Mouse (Mus musculus) CH12F3 (cell line): ENCODE measurements around the gene Zrsr1.

Source experiments
- in situ Hi-C: fragments of 300-500 bp; cut with MboI; formaldehyde crosslinking; loops from 2 replicates; pipeline ENCODE4 v1.14.3; 2020; ENCODE audit warnings: low sequenced_read_pairs

Gene Zrsr1

GRCm38 (mm10) chr11:22971835-22972709 is at the start of gene Zrsr1:
Zrsr1 (plus strand) TSS chr11:22972005.
- in situ Hi-C loops: no loop called here

- in situ Hi-C loops: no loop called here
These were observed 49.3 kb upstream of the Zrsr1 start for GRCm38 (mm10) chr11:22922546-22922945.

- in situ Hi-C loops: no loop called here
These were observed 48.2 kb upstream of the Zrsr1 start for GRCm38 (mm10) chr11:22923606-22924005.

GRCm38 (mm10) chr11:22928586-22929169 is 43.1 kb upstream of the Zrsr1 start:
- in situ Hi-C loops: no loop called here

GRCm38 (mm10) chr11:22930129-22930528 is 41.7 kb upstream of the Zrsr1 start:
- in situ Hi-C loops: no loop called here

GRCm38 (mm10) chr11:22931320-22931905 is 40.4 kb upstream of the Zrsr1 start:
- in situ Hi-C loops: no loop called here

GRCm38 (mm10) chr11:22932167-22932566 is 39.6 kb upstream of the Zrsr1 start:
- in situ Hi-C loops: no loop called here

GRCm38 (mm10) chr11:22936446-22937125 is 35.2 kb upstream of the Zrsr1 start:
- in situ Hi-C loops: no loop called here

- in situ Hi-C loops: no loop called here
These were observed 34.0 kb upstream of the Zrsr1 start for GRCm38 (mm10) chr11:22937716-22938316.

- in situ Hi-C loops: no loop called here
These were observed 32.8 kb upstream of the Zrsr1 start for GRCm38 (mm10) chr11:22938983-22939382.

- in situ Hi-C loops: no loop called here
These were observed 22.7 kb upstream of the Zrsr1 start for GRCm38 (mm10) chr11:22949101-22949500.

- in situ Hi-C loops: loop anchor here (5.0 to 10.0 kb wide), 2 partner anchors 88 to 725 kb away; partner anchors contain the start of gene B3gnt2
These were observed 21.7 kb upstream of the Zrsr1 start for GRCm38 (mm10) chr11:22950131-22950530.

GRCm38 (mm10) chr11:22952668-22953067 is 19.1 kb upstream of the Zrsr1 start:
- in situ Hi-C loops: loop anchor here (5.0 to 10.0 kb wide), 2 partner anchors 90 to 728 kb away; partner anchors contain the start of gene B3gnt2

- in situ Hi-C loops: loop anchor here (5.0 to 10.0 kb wide), 2 partner anchors 319 to 732 kb away; no protein-coding TSS in a partner anchor
These were observed 15.5 kb upstream of the Zrsr1 start for GRCm38 (mm10) chr11:22956346-22956745.

GRCm38 (mm10) chr11:22956830-22957229 is 15.0 kb upstream of the Zrsr1 start:
- in situ Hi-C loops: loop anchor here (5.0 to 10.0 kb wide), 2 partner anchors 320 to 732 kb away; no protein-coding TSS in a partner anchor

GRCm38 (mm10) chr11:22957791-22958374 is 13.9 kb upstream of the Zrsr1 start:
- in situ Hi-C loops: loop anchor here (5.0 to 10.0 kb wide), 2 partner anchors 321 to 733 kb away; no protein-coding TSS in a partner anchor

- in situ Hi-C loops: no loop called here
These were observed 9.7 kb upstream of the Zrsr1 start for GRCm38 (mm10) chr11:22962101-22962500.

- in situ Hi-C loops: no loop called here
These were observed 7.4 kb upstream of the Zrsr1 start for GRCm38 (mm10) chr11:22964401-22964800.

GRCm38 (mm10) chr11:22965503-22965902 is 6.3 kb upstream of the Zrsr1 start:
- in situ Hi-C loops: no loop called here

GRCm38 (mm10) chr11:22969486-22969885 is 2.3 kb upstream of the Zrsr1 start:
- in situ Hi-C loops: no loop called here
